Mouse (Mus musculus) testis, adult 2 months (tissue): Measurements from ENCODE around the gene Alox12. TPM values are rescaled to one million over a fixed set of nuclear protein-coding genes. Genes with fewer than 3 reads are reported as not detected.

Source experiments
- H3K27ac ChIP-seq: fragments of 200-500 bp; 2 replicates; pipeline ENCODE4 v1.5.1; 2012; ENCODE audit warnings: low read depth, low read length; ENCODE audit not compliant: control insufficient read depth, insufficient read depth
- H3K27me3 ChIP-seq: fragments of 200-500 bp; 2 replicates; pipeline ENCODE4 v1.6.1; 2012; ENCODE audit warnings: mild to moderate bottlenecking, low read length, moderate library complexity; ENCODE audit not compliant: control insufficient read depth, insufficient read depth
- H3K36me3 ChIP-seq: fragments of 200-500 bp; 2 replicates; pipeline ENCODE4 v1.6.1; 2012; ENCODE audit warnings: mild to moderate bottlenecking, low read length; ENCODE audit not compliant: control insufficient read depth, insufficient read depth
- H3K4me1 ChIP-seq: fragments of 200-500 bp; 2 replicates; pipeline ENCODE4 v1.6.1; 2012; ENCODE audit warnings: low read length; ENCODE audit not compliant: control insufficient read depth, insufficient read depth
- H3K4me3 ChIP-seq: fragments of 200-500 bp; 2 replicates; pipeline ENCODE4 v1.5.1; 2012; ENCODE audit warnings: low read depth, mild to moderate bottlenecking, low read length, moderate library complexity, mixed read lengths; ENCODE audit not compliant: control insufficient read depth
- CTCF ChIP-seq: fragments of 200-500 bp; IDR thresholded peaks from 2 replicates; pipeline ENCODE4 v1.5.1; 2012; ENCODE audit warnings: low read depth, mild to moderate bottlenecking, inconsistent platforms, low read length, moderate library complexity; ENCODE audit not compliant: control insufficient read depth, insufficient read depth, insufficient replicate concordance
- POLR2A ChIP-seq: fragments of 200-500 bp; IDR thresholded peaks from 2 replicates; pipeline ENCODE4 v1.6.1; 2012; ENCODE audit warnings: low read depth, mild to moderate bottlenecking, inconsistent platforms, low read length, moderate library complexity; ENCODE audit not compliant: control insufficient read depth
- polyA plus RNA-seq: library from polyadenylated mRNA; depleted of rRNA; stranded (reverse); fragments of >200 nt; gene quantifications from 2 replicates; pipeline ENCODE4 v1.2.3, GENCODE M21; 2012; rRNA removed

Gene Alox12
- polyA plus RNA-seq, 1 experiment: 4.2 TPM

DNA sequence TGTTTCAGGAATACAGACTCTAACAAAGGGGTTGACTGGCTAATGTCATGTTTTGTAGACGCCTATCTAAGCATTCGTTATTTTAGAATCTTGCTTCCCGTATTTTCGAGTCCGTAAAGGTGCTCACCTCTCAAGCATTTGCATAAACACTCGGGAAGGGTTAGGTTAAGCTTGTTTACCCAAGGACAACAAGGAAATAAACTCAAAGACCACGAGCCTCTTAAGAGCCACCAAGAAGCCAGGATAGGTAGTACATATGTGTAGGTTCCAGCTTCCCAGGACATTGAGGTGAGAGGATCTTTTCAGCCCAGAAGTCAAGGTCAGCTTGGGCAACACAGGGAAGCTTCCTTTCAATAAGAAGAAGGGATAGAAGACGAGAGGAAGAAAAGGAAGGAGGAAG is 56.0 kb downstream of the Alox12 start:
- TF ChIP-seq POLR2A: no peak
- TF ChIP-seq CTCF: no peak
- H3K27ac ChIP-seq: no peak overlapping the region

DNA sequence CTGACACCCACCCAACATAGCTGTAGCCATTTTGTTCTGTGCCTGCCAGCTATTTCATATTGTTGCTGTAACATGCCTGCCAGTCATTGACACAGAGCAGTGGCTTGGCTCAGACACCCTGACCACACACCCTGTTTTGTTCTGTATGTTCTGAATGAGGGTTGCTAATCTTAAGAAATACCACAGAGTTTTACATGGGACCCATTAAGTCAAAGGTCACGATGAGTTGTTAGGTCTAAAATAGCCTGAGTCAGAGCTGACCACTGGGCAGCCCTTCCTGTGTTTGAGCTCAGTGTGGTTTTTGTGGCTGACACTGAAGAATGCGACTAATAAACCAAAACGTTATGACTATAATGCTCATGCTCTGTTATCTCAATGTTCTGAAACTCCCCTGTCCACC is 56.8 kb downstream of the Alox12 start:
- Histone ChIP-seq H3K4me1 (peaks cover 4% of the 10 kb centered on the region; the same call in 1 of the 2 replicates), H3K36me3 (no peaks in the 10 kb centered on the region)
- no peak for TF ChIP-seq POLR2A

More for the DNA sequence above, 56.0 kb downstream of the Alox12 start:
- Histone ChIP-seq H3K27me3 (no peaks in the 10 kb centered on the region), H3K36me3 (no peaks in the 10 kb centered on the region), H3K4me3 (no peak overlapping the region), H3K4me1 (peaks cover 2% of the 10 kb centered on the region; the same call in 1 of the 2 replicates)

DNA sequence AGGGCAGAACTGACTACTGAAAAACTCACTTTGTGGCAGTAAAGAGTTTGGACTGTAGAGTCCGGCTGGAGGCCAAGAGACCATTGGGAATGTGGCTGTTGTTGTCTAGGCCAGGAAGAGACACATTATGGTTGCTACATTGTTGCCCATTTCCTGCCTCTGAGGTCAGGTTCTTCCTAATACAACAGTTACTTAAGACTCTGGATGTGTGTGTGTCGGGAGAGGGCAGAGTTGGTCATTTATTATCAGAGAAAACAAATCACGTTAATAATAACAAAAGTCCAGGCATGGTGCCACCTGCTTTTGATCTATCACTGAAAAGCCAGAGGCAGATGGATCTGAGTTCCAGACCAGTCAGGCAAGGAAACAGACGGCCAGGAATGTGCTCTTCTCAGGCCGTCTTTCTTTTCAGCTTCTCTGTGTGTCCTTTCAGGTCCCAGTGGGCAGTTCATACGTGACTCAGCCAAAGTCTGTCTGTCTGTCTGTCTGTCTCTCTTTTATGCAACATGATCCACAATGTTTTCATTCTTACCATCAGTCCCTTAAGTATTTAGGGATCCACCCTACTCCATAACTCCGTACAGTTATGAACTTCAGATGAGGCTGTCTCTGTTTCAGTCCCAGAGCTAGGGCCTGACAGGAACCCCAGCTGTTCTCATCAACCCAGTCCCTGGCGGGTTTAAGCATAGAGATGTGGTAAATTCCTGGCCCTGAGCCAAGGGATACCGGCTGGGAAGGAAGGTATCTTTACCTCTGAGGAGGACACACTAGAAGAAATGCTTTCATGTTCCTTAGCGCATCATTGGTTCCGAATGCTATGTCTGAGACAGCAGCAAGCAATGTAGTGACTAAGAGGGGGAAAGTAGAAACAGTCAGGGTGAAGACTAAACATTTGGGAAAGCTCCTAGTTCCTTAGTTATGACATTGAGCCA is 61.5 kb downstream of the Alox12 start:
- H3K4me1 ChIP-seq: peaks cover 5% of the 10 kb centered on the region
- H3K36me3 ChIP-seq: no peaks in the 10 kb centered on the region
- H3K4me3 ChIP-seq: no peak overlapping the region
- H3K27me3 ChIP-seq: no peaks in the 10 kb centered on the region
- TF ChIP-seq CTCF (no peak), POLR2A (no peak)
- H3K27ac ChIP-seq: no peak overlapping the region

More for the DNA sequence above, 56.8 kb downstream of the Alox12 start:
- no peaks in the 10 kb centered on the region for H3K27me3 ChIP-seq
- no peak overlapping the region for H3K4me3 ChIP-seq
- no peak overlapping the region for H3K27ac ChIP-seq

DNA sequence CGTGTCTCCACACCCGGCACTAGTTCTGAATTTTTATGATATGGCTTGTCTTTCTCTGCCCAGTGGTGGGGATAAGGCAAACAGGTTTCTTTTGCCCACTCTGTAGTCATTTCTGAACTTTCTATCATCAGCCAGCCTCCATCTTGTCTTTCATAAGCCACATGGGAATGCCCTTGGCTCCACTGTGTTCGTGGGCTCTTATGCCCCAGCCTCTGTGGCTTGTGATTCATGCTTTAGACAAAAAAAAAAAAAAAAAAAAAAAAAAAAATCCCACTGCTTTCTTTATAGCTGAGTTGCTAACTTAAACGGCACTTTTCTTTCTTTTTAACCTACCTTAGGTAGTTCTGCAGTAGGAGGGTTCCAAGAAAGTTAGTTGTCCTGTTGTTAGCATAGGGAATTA is 63.0 kb downstream of the Alox12 start:
- Histone ChIP-seq H3K36me3 (no peaks in the 10 kb centered on the region), H3K4me1 (peaks cover 5% of the 10 kb centered on the region), H3K27ac (no peak overlapping the region), H3K27me3 (no peaks in the 10 kb centered on the region), H3K4me3 (no peak overlapping the region)
- TF ChIP-seq CTCF (no peak), POLR2A (no peak)

Other genes starting within 250 kb of the Alox12 start
- gene Acadvl, start 239.9 kb downstream of the Alox12 start, polyA plus RNA-seq: 20.6 and 20.9 TPM in 2 replicates
- gene Dlg4, start 238.4 kb downstream of the Alox12 start, polyA plus RNA-seq: 5.6 and 6.5 TPM in 2 replicates
- 1.00 and 1.4 TPM in 2 replicates for gene Asgr1, start 201.3 kb downstream of the Alox12 start, polyA plus RNA-seq
- 0.18 and 0.58 TPM in 2 replicates for gene Asgr2, start 162.7 kb downstream of the Alox12 start, polyA plus RNA-seq
- gene Mgl2, start 125.0 kb downstream of the Alox12 start, polyA plus RNA-seq: 0.91 and 1.4 TPM in 2 replicates
- gene Clec10a, start 99.2 kb downstream of the Alox12 start, polyA plus RNA-seq: 1.7 and 2.0 TPM in 2 replicates
- 2.3 and 3.0 TPM in 2 replicates for gene Slc16a11, start 42.6 kb downstream of the Alox12 start, polyA plus RNA-seq
- 2.2 and 3.3 TPM in 2 replicates for gene Slc16a13, start 34.3 kb downstream of the Alox12 start, polyA plus RNA-seq
- 1.9 and 2.3 TPM in 2 replicates for gene Bcl6b, start 25.6 kb downstream of the Alox12 start, polyA plus RNA-seq
- 26.6 and 27.7 TPM in 2 replicates for gene 0610010K14Rik, start 17.4 kb downstream of the Alox12 start, polyA plus RNA-seq
- gene Gm21988, start 15.5 kb downstream of the Alox12 start, polyA plus RNA-seq: 3.4 and 3.7 TPM in 2 replicates
- 112 and 119 TPM in 2 replicates for gene Rnasek, start 15.5 kb downstream of the Alox12 start, polyA plus RNA-seq
- gene Alox12e, start 67.3 kb upstream of the Alox12 start, polyA plus RNA-seq: 0.12 TPM in 1 of 2 replicates, not detected in the other
- 0.52 and 1.3 TPM in 2 replicates for gene Alox15, start 96.7 kb upstream of the Alox12 start, polyA plus RNA-seq
- 36.7 and 38.4 TPM in 2 replicates for gene Pelp1, start 154.7 kb upstream of the Alox12 start, polyA plus RNA-seq
- 8.9 and 10.6 TPM in 2 replicates for gene Arrb2, start 177.3 kb upstream of the Alox12 start, polyA plus RNA-seq
- gene Med11, start 196.6 kb upstream of the Alox12 start, polyA plus RNA-seq: 8.3 and 10.2 TPM in 2 replicates
- gene Zmynd15, start 204.1 kb upstream of the Alox12 start, polyA plus RNA-seq: 186 and 201 TPM in 2 replicates
- gene Cxcl16, start 204.6 kb upstream of the Alox12 start, polyA plus RNA-seq: 3.2 and 3.9 TPM in 2 replicates
- gene Tm4sf5, start 249.9 kb upstream of the Alox12 start, polyA plus RNA-seq: 1.2 TPM in 2 replicates